Mouse (Mus musculus): ENCODE measurements around the gene Prkch. TPM values are rescaled to one million over a fixed set of nuclear protein-coding genes. Genes with fewer than 3 reads are reported as not detected.

The Prkch gene
- total and polyA plus RNA-seq, 3 experiments: 0.33 TPM; not detected in 2

DNA sequence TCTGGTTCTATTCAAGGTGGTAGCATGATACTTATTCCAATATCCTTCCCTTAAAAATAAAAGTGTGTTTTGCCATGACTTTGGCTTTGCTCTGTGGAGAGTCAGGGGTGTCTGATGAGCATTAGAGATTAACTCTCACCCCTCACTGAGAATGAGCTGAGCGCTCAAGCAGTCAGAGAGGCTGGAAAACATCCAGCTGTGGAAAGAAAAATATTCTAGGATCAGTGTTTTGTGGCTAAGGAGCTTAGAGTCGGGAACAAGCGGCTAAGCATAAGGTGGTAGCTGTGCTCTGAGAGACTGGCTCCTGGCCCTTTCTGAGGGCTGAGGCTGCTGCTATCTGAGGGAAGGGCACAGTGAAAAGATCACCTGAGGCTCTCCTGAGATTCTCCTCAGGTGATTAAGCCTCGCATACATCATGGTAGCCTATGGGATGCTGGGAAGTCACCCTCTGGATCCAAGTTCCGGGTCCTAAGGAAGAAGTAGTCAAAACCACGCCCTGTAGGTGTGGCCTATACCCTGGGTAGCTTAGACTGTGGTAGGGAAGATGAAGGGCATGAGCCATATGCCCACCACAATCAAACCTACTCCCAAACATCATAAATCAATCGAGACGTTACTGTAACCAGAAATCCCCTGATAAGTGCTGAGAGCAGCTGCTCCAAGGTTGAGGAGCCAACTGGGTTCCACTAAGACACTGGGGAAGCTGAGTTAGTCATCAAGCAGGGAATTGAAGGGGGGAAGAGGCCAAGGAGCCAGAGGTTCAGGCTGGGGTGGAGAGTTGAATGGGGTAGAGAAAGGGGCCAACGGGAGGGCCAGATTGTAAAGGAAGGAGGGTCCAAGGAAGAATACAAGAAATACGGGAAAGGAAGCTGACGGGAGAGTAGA is 228.7 kb downstream of the Prkch start:
- Histone ChIP-seq H3K4me1 (ENCODE audit: insufficient read depth, low read depth, low read length) (no peaks in the 10 kb centered on the region), H3K4me3 (ENCODE audit: low read depth, low read length) (no peak overlapping the region), H3K27me3 (ENCODE audit: insufficient read depth, low read length) (no peaks in the 10 kb centered on the region; the same call in 1 of the 2 replicates), H3K9me3 (replicated peaks) (no peaks in the 10 kb centered on the region), H3K36me3 (replicated peaks) (no peaks in the 10 kb centered on the region)
- ATAC-seq (ENCODE audit: extremely low read depth, insufficient number of reproducible peaks, low FRiP score, poor library complexity, severe bottlenecking): no peak
- TF ChIP-seq GATA2 (IDR thresholded peaks at IDR 0.05; ENCODE audit: borderline replicate concordance, low read depth, low read length) (no peak), GATA1 (IDR thresholded peaks at IDR 0.05; ENCODE audit: borderline replicate concordance, low read length) (no peak)
- no peak for DNase-seq (ENCODE audit: low spot score)

DNA sequence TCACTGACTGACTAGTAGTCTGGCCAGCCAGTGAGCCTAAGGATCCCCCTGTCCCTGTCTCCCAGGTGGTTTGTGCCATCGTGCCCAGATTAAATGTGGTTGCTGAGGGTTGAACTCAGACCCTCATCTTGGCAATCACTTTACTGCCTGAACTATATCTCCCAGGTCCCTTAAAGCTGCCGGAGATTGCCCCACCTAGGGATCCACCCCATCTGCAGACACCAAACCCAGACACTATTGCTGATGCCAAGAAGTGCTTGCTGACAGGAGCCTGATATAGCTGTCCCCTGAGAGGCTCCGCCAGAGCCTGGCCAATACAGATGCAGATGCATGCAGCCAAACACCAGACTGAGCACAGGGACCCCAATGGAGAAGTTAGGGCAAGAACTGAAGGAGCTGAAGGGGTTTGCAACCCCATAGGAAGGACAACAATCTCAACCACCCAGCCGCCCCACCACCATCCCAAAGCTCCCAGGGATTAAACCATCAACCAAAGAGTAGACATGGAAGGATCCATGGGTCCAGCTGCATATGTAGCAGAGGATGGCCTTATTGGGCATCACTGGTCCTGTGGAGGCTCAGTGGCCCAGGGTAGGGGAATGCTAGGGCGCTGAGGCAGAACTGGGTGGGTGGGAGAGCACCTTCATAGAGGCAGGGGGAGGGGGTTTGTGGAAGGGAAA is 229.6 kb downstream of the Prkch start:
- ATAC-seq (ENCODE audit: extremely low read depth, insufficient number of reproducible peaks, low FRiP score, poor library complexity, severe bottlenecking) (no peak), DNase-seq (ENCODE audit: low spot score) (no peak)
- TF ChIP-seq GATA1 (IDR thresholded peaks at IDR 0.05; ENCODE audit: borderline replicate concordance, low read length) (no peak), TAL1 (conservative IDR thresholded peaks at IDR 0.05; ENCODE audit: low read depth, low read length) (no peak), GATA2 (IDR thresholded peaks at IDR 0.05; ENCODE audit: borderline replicate concordance, low read depth, low read length) (no peak), CTCF (IDR thresholded peaks at IDR 0.05; ENCODE audit: low read depth, low read length) (no peak), POLR2AphosphoS5 (IDR thresholded peaks at IDR 0.05; ENCODE audit: insufficient replicate concordance, low read depth, low read length) (no peak)

GRCm38 (mm10) chr12:73814897-73815296 is 230.3 kb downstream of the Prkch start:
- TF ChIP-seq TAL1 (conservative IDR thresholded peaks at IDR 0.05; ENCODE audit: low read depth, low read length): no peak
- no peak for TF ChIP-seq CTCF (IDR thresholded peaks at IDR 0.05; ENCODE audit: low read depth, low read length)
- no peak for TF ChIP-seq GATA1 (IDR thresholded peaks at IDR 0.05; ENCODE audit: borderline replicate concordance, low read length)
- no peak for TF ChIP-seq POLR2AphosphoS5 (IDR thresholded peaks at IDR 0.05; ENCODE audit: insufficient replicate concordance, low read depth, low read length)
- no peak for TF ChIP-seq GATA2 (IDR thresholded peaks at IDR 0.05; ENCODE audit: borderline replicate concordance, low read depth, low read length)
- DNase-seq (ENCODE audit: low spot score): no peak
- Histone ChIP-seq H3K4me3 (ENCODE audit: low read depth, low read length) (no peak overlapping the region), H3K9me3 (replicated peaks) (no peaks in the 10 kb centered on the region), H3K4me1 (ENCODE audit: insufficient read depth, low read depth, low read length) (no peaks in the 10 kb centered on the region), H3K36me3 (replicated peaks) (no peaks in the 10 kb centered on the region), H3K27me3 (ENCODE audit: insufficient read depth, low read length) (no peaks in the 10 kb centered on the region; the same call in 1 of the 2 replicates)
- ATAC-seq (ENCODE audit: extremely low read depth, insufficient number of reproducible peaks, low FRiP score, poor library complexity, severe bottlenecking): no peak

More for the DNA sequence above, 229.6 kb downstream of the Prkch start:
- H3K27me3 ChIP-seq (ENCODE audit: insufficient read depth, low read length): no peaks in the 10 kb centered on the region; the same call in 1 of the 2 replicates
- H3K9me3 ChIP-seq (replicated peaks): no peaks in the 10 kb centered on the region
- H3K4me1 ChIP-seq (ENCODE audit: insufficient read depth, low read depth, low read length): no peaks in the 10 kb centered on the region
- no peaks in the 10 kb centered on the region for H3K36me3 ChIP-seq (replicated peaks)
- H3K4me3 ChIP-seq (ENCODE audit: low read depth, low read length): no peak overlapping the region

GRCm38 (mm10) chr12:73815463-73815862 is 230.9 kb downstream of the Prkch start:
- H3K27me3 ChIP-seq (ENCODE audit: insufficient read depth, low read length): no peaks in the 10 kb centered on the region; the same call in 1 of the 2 replicates
- H3K4me1 ChIP-seq (ENCODE audit: insufficient read depth, low read depth, low read length): no peaks in the 10 kb centered on the region
- H3K36me3 ChIP-seq (replicated peaks): no peaks in the 10 kb centered on the region
- H3K9me3 ChIP-seq (replicated peaks): no peaks in the 10 kb centered on the region
- ATAC-seq (ENCODE audit: extremely low read depth, insufficient number of reproducible peaks, low FRiP score, poor library complexity, severe bottlenecking) (no peak), DNase-seq (ENCODE audit: low spot score) (no peak)
- H3K4me3 ChIP-seq (ENCODE audit: low read depth, low read length): no peak overlapping the region
- TF ChIP-seq TAL1 (conservative IDR thresholded peaks at IDR 0.05; ENCODE audit: low read depth, low read length): no peak
- TF ChIP-seq POLR2AphosphoS5 (IDR thresholded peaks at IDR 0.05; ENCODE audit: insufficient replicate concordance, low read depth, low read length): no peak
- TF ChIP-seq GATA2 (IDR thresholded peaks at IDR 0.05; ENCODE audit: borderline replicate concordance, low read depth, low read length): no peak
- no peak for TF ChIP-seq CTCF (IDR thresholded peaks at IDR 0.05; ENCODE audit: low read depth, low read length)
- TF ChIP-seq GATA1 (IDR thresholded peaks at IDR 0.05; ENCODE audit: borderline replicate concordance, low read length): no peak

DNA sequence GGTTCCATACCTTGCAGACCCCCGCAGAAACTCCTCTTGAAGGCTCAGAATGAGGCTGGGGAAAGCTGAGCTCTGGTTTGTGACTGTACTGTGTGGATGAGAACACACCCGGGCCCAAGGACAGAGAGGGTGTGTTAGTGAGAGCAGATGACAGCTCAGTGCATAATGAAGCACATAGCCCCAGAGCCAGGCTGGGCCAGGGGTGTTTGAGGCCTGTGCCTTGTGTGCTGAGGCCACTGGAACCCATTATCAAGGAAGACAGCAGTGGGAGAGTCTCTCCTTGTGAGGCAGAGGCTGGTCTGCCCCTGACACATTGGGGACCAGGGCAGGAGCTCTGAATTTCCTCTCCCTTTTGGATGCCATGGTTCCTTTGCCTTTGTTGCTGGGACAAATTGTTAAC is 231.3 kb downstream of the Prkch start:
- H3K4me3 ChIP-seq (ENCODE audit: low read depth, low read length): no peak overlapping the region
- no peak for ATAC-seq (ENCODE audit: extremely low read depth, insufficient number of reproducible peaks, low FRiP score, poor library complexity, severe bottlenecking)
- no peaks in the 10 kb centered on the region for H3K36me3 ChIP-seq (replicated peaks)
- H3K27me3 ChIP-seq (ENCODE audit: insufficient read depth, low read length): no peaks in the 10 kb centered on the region; the same call in 1 of the 2 replicates
- TF ChIP-seq TAL1 (conservative IDR thresholded peaks at IDR 0.05; ENCODE audit: low read depth, low read length) (no peak), GATA1 (IDR thresholded peaks at IDR 0.05; ENCODE audit: borderline replicate concordance, low read length) (no peak)
- no peak for DNase-seq (ENCODE audit: low spot score)
- H3K4me1 ChIP-seq (ENCODE audit: insufficient read depth, low read depth, low read length): no peaks in the 10 kb centered on the region
- no peaks in the 10 kb centered on the region for H3K9me3 ChIP-seq (replicated peaks)

- Histone ChIP-seq H3K27me3 (ENCODE audit: insufficient read depth, low read length) (no peaks in the 10 kb centered on the region; the same call in 1 of the 2 replicates), H3K4me3 (ENCODE audit: low read depth, low read length) (no peak overlapping the region), H3K9me3 (replicated peaks) (no peaks in the 10 kb centered on the region), H3K36me3 (replicated peaks) (no peaks in the 10 kb centered on the region), H3K4me1 (ENCODE audit: insufficient read depth, low read depth, low read length) (no peaks in the 10 kb centered on the region)
- ATAC-seq (ENCODE audit: extremely low read depth, insufficient number of reproducible peaks, low FRiP score, poor library complexity, severe bottlenecking) (no peak), DNase-seq (ENCODE audit: low spot score) (no peak)
- TF ChIP-seq GATA2 (IDR thresholded peaks at IDR 0.05; ENCODE audit: borderline replicate concordance, low read depth, low read length) (no peak), GATA1 (IDR thresholded peaks at IDR 0.05; ENCODE audit: borderline replicate concordance, low read length) (no peak), TAL1 (conservative IDR thresholded peaks at IDR 0.05; ENCODE audit: low read depth, low read length) (no peak), POLR2AphosphoS5 (IDR thresholded peaks at IDR 0.05; ENCODE audit: insufficient replicate concordance, low read depth, low read length) (no peak), CTCF (IDR thresholded peaks at IDR 0.05; ENCODE audit: low read depth, low read length) (no peak)
Measured at GRCm38 (mm10) chr12:73816866-73817265, 232.3 kb downstream of the Prkch start.
